Mouse (Mus musculus) adrenal gland, adult 2 months (tissue): ENCODE measurements around the gene Trim41. TPM values are rescaled to one million over a fixed set of nuclear protein-coding genes. Genes with fewer than 3 reads are reported as not detected.
"Not testable (repeated sequence)": the region's sequence is repeated elsewhere in the genome, so short reads cannot be mapped to it uniquely, and the experiment has no call there.

Experiments used
- DNase-seq: peaks from one replicate; pipeline ENCODE4 v3.0.0; 2021
- polyA plus RNA-seq: library from polyadenylated mRNA; depleted of rRNA; stranded (reverse); fragments of >200 nt; gene quantifications from 2 replicates; pipeline ENCODE4 v1.2.3, GENCODE M21; 2012
- total RNA-seq, 2 experiments: library from RNA; stranded (reverse); gene quantifications; 2 replicates each; pipeline ENCODE4 v1.2.3; 2021

The Trim41 gene
- total and polyA plus RNA-seq, 3 experiments = 36.5 to 45.0 (median 38.6) TPM

DNA sequence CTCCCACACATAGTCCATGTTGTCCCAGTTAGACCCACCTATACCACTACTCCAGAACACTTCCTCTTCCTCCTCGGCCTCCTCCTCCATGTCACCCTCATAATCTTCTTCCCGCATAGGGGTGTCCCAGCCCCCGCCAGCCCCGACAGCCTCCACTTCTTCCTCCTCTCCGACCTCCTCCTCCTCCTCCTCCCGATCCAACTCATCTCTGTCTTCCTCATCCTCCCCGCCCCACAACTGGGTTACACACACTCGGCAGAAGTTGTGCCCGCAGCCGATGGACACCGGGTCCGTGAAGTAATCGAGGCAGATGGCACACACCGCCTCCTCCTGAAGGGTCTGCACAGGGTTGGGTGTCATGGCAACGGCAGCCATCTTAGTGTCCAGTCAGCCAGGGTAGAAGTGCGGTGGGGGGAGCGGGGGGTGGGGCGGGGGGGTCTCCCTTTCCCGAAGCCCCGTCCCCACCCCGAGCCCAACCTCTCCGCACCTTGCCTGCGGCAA is 822 bp downstream of the Trim41 start:
- DNase-seq = peak; percentile 35

DNA sequence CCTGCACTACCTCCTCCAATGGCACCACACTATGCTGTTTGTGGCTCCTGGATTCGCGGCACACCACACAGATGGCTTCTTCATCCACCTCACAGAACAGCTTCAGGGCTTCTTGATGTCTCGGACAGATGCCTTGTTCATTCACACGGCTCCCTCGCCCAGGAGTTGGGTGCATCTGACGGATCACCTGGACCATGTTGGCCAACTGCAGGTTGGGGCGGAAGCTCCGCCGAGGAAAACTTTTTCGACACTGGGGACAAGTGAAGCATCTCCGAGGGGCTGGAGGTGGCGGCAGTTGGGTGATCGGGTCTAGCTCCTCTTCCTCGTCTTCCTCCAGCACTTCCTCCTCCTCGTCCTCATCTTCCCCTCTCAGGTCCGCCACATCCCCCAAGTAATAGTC is 1.3 kb downstream of the Trim41 start:
- no peak for DNase-seq

DNA sequence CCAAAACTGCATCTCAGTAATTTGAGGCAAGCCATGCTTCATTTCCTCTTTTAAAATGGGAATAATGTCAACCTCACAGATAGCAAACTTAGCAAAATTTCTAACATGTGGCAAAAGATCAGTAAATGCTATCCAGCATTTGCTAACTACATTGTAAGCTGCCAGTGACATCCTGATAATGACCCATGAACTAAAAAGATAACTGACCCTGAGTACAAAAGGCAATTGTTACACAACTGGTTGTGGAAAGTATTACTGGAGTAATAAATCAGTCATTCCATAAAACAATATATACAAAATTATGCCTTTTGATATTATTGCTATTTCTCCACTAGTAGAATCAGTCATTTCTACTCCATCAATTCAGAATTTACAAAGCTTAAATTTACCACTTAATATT is 3.4 kb downstream of the Trim41 start:
- no peak for DNase-seq

DNA sequence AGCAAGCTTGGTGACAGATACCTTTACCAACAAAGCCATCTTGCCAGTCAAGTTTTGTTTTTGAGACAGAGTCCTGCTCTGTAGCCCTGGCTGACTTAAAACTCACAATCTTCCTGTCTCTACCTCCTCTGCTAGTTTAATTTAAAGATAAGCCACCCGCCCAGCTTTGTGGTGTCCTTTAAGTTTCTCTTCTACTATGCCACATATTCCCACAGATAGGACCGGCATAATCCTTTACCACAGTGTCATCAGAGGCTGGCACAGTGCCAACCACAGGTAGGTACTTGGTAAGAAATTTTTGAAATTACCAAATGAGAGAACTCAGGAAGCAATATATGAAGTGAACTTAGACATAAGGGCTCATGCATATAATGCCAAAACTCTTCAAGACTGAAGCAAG is 7.0 kb downstream of the Trim41 start:
- DNase-seq = no peak

DNA sequence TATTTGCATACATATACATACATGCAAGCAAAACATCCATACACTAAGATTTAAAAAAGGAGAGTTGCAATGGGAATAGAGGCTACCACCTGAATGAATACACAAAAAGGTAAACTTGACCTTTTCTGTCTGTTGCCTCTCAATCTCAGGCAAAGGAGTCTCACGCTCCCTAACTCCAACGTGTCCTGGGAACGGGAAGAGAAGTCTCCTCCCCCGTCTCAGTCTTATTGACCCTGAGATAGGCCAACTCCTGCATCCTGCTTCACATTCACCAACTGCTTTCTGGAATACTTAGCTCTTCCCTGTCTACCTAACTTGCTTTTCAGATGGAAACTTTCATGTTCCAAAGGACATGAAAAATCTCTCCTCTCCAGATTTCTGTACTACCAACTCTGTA is 7.7 kb downstream of the Trim41 start:
- DNase-seq = no peak

DNA sequence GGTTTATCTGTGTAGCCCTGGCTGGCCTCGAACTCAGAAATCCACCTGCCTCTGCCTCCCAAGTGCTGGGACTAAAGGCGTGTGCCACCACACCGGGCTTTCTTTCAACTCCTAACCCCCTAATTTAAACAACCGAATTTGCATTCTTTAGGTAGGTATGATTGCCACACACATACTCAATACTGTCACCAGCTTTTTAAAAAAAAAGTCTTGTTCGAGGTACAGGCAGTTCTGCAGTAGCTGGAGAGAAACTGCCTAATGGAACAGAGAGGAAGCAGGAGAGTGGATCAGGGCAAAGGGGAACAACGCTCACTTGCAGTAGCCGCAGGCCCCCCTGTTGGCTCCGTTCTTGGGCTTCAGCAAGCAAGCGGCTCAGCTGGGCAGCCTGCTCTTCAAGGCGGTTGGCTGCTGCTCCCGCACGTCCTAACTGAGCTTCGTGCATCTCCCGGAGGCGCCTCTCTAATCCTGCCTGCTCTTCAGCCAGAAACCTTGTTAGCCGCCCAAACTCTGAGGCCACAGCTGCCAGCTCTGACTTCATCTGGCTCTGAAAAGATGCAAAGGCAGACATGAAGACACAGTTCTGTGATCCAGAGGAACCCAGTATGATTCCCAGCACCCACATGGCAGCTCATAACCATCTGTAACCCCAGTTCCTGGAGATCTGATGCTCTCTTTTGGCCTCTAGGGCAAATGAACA is 8.3 kb downstream of the Trim41 start:
- no peak for DNase-seq

DNA sequence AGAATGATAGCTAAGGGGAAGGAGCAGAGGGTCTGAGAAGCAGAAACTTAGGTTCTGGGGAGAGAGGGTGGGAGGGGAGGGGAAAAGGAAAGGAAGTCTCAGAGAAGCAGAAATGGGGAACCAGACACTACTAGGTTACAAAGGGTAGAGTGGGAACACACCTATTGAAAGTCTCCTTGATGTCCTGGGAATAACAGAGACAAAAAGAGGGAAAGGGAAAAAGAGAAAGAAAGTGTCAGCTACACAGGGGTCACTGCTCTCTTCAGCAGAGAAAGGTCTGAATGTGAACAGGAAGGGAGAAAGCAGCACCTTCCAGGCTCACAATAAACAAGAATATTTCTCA is 8.9 kb downstream of the Trim41 start:
- no peak for DNase-seq

DNA sequence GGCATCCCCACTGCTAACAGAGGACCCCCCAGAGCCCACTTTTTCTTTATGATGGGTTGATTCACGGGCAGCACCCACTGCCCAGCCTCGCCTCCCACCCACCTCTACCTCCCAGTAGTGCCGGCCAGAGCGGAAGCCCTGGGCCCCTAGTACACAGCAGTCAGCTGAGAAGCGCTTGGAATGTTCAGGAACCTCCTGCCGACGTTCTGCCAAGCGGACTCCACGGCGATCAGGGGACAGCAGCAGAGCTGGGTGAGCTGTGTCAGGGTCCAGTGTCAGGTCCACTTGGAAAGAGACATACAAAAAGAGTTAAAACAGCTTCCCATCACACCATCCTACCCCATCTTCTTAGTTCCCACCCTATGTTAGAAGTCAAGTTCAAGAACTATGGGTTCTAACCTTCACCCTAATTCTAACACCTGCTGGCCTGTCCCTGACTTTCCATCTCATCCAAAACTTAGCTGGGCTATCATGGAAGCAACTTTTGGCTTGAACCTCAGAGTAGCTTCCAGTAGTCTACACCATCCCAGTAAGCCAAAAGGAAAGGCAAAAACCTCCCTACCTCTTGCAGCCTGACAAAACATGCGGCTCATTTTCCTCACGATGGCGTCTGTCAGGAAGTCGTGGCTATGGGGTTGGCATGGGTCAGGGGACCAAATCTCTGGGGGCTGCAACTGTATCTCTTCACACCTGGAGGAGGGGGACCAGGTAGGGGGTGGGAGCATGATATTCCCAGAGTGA is 9.4 kb downstream of the Trim41 start:
- DNase-seq = no peak

DNA sequence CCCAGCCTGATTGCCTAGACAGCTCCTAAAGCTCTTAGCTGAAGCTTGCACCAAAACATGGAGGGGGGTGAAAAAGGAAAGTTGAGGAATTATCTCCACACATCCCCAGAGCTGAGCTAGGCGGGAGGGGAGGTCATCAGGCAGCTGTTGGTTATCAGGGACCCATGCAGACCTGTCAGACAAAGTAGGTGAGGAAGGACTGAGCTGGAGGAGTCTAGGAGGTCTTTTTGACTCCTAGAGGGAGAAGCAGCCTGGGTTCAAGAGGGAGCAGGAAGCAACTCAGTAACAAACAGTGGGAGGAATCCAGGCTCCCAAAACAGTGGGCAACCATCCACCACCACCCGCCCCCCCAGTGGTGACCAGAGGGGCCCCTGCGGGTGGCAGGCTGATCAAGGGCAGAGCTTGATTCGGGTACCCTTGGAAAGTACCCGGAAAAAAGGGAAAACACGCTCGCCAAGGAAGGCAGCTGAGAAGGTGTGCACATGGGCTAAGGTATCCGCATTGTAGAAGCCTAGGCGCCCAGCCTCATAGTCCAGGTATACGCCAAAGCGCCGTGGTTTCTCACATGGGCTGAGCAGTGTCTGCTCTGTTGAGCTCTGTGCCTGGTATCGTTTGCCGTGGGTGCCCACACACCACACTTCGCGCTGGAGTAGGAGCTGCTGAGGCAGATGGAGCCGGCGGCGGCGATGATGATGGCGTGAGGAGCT is 10.1 kb downstream of the Trim41 start:
- DNase-seq = no peak

DNA sequence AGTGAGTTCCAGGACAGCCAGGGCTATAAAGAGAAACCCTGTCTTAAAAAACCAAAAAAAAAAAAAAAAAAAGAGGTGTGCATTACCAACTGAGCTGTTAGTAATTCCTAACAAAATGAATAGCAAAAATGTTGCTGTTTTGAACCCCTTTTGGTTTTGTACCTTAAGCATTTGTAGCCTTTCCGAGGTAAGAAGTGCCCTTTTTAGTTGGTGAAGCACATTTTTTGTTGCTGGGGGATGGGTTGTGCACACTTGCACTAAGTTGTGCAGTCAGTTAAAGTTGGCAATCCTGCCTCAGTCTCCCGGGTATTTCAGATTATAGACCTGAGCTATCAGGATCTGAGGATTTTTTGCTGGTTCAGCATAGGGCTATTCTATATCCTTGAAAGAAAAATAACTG is 12.2 kb downstream of the Trim41 start:
- DNase-seq = no peak

DNA sequence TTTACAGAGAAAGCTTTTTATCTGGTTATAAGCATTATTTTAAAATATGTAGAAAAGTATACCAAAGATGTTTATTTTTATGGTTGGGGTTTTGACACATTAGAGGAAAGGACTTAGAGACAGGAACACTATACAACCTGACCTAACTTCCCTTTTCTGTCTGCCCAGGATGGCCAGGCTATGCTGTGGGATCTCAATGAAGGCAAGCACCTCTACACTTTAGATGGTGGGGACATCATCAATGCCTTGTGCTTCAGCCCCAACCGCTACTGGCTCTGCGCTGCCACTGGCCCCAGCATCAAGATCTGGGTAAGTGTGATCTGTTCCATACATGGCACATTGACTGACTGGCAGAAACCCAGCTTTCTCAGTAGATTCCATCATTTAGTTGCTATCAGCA is 13.2 kb downstream of the Trim41 start:
- no peak for DNase-seq

DNA sequence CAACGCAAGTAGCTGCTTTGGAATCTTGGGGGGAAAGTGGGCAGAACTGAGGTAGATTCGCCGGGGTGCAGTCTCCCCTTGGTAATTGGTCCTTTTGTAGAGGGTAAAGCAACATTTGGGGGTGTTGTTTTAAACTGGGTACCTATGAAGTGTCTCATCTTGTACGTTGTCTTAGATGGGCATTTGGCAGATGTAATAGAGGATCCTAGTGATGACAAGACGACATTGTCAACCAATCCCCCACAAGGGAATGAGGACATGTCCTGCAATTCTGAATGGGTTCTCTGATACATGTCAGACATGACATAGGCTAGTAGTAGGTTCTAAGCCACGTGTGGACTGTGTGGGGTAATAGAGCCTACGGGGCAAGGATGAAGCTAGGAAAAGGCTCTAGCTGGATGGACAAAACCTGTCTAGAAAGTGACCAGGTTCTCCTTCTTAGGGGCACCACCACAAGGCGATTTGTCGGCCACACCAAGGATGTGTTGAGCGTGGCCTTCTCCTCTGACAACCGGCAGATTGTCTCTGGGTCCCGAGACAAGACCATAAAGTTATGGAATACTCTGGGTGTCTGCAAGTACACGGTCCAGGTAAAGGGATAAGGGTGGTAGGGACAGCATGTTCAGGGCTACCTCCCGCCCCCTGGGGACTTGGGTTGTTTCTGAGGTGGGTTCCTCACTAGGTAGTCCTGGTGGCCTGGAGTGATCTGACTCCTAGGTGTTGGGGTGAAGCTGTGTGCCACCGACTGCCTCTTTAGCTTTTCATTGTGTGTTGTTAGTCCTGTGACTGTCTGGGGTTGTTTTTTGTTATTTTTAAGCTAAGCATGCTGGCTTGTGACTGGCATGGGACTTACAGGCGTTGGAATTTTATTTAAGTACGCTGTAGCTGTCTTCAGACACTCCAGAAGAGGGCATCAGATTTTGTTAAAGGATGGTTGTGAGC is 15.1 kb downstream of the Trim41 start:
- no peak for DNase-seq

DNA sequence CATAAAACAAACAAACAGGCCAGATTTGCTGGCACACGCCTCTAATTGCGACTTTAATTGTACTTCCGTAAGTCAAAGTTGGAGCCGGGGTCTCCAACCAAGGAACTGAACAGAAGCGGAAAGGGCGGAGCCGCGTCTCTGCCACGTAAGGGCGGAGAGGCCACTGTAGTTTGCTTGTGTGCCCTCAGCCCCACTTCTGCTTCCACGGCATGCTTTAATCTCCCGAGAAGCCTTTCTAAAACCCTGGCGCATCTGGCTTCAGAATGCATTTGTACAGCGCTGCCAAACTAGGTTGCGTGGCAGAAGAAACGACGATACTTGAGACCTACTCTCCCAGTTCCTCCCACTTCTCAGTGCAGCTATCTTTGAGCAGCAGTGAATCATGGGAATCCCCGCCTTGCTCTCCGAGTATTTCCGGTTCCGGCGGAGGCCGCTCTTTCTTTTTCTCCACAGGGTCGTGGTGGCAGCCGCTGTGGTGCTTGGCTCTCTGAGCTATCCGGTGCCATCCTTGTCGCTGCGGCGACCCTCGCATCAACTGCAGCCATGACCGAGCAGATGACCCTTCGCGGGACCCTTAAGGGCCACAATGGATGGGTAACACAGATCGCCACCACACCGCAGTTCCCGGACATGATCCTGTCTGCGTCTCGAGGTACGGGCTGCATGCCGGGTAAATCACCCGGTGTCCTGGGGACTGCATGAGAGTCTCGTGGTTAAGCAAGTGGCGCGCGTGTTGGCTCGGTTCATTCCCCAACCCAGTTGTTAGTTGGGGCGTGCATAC is 17.0 kb downstream of the Trim41 start, which contains the start of gene Rack1:
TSS of gene Rack1 (plus strand) at position 412 of the 781 bp plus-strand sequence.
- peak; percentile 94 for DNase-seq

DNA sequence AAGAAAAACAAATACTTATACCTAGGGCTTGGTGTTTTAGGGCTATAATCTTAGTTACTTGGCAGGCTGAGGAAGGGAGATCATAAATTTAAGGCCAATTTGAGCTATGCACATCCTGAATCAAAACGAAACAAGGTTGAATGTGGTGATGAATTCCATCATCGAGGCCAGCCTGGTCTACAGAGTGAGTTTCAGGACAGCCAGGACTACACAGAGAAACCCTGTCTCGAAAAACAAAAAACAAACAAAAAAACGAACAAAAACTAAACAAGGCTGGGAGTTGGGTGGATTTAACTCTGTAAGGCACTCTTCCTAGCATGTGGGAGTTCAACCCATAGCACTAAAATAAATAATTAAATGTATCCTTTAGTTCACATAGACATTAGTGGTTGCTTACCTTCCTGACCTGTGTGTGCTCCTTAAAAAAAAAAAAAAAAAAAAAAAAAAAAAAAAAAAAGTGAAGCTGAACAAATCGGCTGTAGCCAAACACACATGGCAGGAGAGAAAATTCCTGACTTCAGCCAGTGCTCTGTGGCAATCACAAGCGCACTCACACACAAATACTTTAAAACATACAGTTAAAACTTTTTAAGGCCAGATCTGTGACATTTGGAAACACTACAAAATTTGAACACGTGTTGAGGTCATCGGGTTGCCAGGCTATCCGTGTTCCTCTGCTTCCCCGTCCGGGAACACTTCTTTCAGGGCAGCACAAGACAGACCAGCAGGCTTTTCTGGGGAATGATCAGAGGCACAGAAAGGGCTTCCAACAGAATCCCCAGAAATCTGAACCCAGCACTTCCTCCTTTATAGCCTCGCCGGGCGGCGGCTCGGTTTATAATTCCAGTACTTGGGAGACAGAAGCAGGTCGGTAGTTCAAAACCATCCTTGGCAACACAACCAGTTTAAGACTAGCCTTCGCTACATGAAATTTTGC is 17.9 kb downstream of the Trim41 start:
- DNase-seq = no peak

DNA sequence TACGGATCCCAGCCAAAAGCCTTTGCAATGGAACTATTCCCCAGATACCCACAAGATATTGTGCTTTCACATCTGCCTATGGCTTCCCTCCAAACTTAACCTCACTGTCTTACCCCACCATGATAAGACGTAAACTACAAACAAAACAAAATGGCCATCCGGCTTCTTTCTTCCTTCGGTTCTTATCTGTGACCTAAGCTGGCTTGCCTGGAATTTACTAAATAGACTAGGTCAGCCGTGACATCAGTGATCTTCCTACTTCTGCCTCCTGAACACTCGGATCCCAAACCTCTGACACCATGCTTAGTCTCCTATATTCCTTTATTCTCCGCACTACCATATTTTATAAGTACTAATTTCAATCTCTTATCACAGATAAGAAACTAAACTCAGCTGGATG is 18.8 kb downstream of the Trim41 start:
- no peak for DNase-seq

DNA sequence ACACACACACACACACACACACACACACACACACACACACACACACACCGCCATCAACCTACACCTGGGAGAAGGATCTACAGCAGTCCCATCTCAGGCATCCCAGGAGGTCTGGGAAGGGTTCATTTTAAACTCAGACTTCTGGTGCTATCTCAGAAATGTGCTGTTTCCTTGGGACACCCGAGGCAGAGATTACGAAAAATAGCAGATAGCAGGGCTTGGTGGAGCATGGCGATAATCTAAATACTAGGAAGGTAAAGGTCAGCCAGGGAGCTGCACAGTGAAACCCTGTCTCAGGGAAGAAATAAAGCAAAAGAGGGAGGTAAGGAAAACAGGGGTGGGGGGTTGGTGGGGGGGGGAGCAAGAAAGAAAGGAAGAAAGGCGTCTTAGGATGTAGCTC is 19.9 kb downstream of the Trim41 start:
- DNase-seq = no peak

DNA sequence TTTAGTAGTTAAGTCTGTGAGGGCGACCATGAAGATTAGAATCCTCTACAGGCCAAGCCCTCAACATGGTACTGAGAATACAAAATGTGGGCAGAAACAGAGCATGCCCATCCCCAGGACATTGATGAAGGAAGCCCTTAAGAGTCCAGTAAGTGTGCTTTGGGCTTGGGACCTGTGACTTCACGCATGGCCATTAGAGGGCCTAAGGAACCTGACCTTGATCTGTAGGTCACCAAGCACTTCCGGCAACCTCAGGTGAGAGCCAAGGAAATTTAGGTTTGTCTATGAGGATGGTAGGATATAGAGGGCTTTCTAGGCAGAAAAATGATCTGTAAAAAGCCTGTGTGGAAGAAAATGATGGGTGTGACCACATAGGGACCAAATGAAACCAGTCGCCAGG is 20.9 kb downstream of the Trim41 start:
- DNase-seq = no peak

DNA sequence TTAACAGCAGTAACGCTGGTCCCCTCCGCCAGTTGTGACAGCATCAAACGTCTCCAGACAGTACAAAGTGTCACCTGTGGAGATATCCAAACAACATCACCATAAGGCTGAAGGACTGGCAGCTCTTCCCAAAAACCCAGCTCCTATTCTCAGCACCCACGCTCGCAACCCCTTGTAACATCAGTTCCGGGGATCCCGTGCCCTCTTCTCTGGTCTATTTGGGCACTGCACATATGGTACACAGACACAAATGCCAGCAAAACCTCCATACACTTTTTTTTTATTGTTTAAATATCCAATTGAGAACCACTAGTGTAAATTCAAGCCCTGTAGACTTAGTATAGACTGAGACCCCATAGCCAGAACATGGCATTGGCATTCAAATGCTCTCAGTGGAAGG is 21.9 kb downstream of the Trim41 start:
- DNase-seq = no peak

DNA sequence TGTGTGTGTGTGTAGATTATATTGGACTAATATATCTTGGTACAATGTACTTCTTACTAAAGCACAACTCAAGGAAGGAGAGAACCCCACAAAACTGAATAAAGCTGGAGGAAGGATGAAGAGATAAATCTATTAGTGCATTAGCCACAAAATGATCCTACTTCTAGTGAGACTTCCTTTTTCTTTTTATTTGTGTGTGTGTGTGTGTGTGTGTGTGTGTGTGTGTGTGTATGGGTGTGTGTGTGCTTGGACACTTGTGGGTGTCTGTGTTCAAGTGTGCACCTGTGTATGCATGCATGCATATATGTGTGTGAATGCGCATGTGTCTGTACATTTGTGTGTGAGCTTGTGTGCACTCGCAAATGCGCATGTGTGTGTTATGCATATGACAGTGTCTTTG is 24.0 kb downstream of the Trim41 start:
- DNase-seq = no peak

DNA sequence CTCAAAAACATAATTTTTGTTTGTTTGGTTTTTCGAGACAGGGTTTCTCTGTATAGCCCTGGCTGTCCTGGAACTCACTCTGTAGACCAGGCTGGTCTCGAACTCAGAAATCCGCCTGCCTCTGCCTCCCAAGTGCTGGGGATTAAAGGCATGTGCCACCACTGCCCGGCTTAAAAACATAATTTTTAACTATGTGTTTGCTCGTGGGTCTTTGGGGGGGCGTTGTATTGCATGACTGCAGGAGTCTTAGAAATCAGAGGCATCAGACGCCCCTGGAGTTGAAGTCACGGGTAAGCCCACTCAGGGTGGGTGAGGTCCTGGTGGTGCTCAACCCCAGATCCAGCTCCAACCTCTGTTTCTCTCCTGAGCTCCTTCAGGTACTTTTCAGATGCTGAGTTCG is 25.3 kb downstream of the Trim41 start:
- not testable (repeated sequence) for DNase-seq
